Mouse (Mus musculus): Measurements from ENCODE around the gene Ephx4. TPM values are rescaled to one million over a fixed set of nuclear protein-coding genes. Genes with fewer than 3 reads are reported as not detected.

Gene Ephx4
- polyA plus RNA-seq, 1 experiment from 2014 or later, result 2.1 TPM

DNA sequence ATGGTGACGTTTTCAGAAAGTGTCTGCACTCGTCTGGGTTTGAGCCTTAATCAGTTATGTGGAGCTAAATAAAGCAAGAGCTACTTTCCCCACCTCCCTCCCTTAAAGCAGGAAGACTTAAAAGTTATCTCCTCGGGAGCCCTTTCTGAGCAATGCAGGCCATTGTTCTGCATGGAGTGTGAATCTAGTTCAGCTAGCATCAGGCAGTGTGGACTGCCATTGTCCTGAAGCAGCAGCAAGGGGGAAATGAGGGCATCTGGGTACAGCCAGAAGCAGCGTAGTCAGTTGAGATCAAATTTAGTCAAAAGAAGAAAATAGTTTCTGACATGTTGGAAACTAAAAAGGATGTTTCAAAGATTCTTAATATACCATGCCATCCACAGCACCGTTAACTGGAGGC is 64.0 kb downstream of the Ephx4 start:
- Histone ChIP-seq H3K36me3 (peaks cover 4% of the 10 kb centered on the region), H3K9me3 (no peaks in the 10 kb centered on the region), H3K27me3 (no peaks in the 10 kb centered on the region), H3K4me1 (no peaks in the 10 kb centered on the region), H3K4me2 (no peak overlapping the region), H3K27ac (no peak overlapping the region), H3K4me3 (no peak overlapping the region), H3K9ac (no peak overlapping the region)
- no peak for ATAC-seq (ENCODE audit: insufficient number of reproducible peaks, low FRiP score, low TSS enrichment, low read depth)
- 56% methylated on average over 5 of the region's 5 CpGs for WGBS

DNA sequence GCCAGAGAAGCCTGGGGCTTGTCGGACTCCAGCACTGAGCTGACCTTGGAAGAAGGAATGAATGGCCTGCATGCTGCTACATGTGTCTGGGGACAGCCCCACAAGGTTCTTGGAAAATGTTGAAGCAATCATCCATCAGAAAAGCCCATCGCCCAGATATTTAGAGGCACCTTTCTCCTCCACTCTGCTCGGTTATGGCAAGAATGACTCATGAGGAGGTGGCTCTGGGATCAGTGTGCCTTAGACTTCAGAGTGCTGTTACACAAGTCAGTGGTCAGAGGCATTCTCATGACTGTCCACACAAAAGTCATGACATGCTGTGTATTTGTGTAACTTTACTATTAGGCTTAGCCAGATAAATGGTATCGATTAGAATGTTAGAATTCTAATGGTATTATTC is 64.6 kb downstream of the Ephx4 start:
- WGBS, result 66% methylated on average over 4 of the region's 4 CpGs
- H3K9ac ChIP-seq, result no peak overlapping the region
- no peak overlapping the region for H3K4me2 ChIP-seq
- H3K9me3 ChIP-seq, result no peaks in the 10 kb centered on the region
- ATAC-seq (ENCODE audit: insufficient number of reproducible peaks, low FRiP score, low TSS enrichment, low read depth), result no peak
- no peak overlapping the region for H3K27ac ChIP-seq
- H3K27me3 ChIP-seq, result no peaks in the 10 kb centered on the region
- peaks cover 4% of the 10 kb centered on the region for H3K36me3 ChIP-seq
- no peak overlapping the region for H3K4me3 ChIP-seq
- no peaks in the 10 kb centered on the region for H3K4me1 ChIP-seq

DNA sequence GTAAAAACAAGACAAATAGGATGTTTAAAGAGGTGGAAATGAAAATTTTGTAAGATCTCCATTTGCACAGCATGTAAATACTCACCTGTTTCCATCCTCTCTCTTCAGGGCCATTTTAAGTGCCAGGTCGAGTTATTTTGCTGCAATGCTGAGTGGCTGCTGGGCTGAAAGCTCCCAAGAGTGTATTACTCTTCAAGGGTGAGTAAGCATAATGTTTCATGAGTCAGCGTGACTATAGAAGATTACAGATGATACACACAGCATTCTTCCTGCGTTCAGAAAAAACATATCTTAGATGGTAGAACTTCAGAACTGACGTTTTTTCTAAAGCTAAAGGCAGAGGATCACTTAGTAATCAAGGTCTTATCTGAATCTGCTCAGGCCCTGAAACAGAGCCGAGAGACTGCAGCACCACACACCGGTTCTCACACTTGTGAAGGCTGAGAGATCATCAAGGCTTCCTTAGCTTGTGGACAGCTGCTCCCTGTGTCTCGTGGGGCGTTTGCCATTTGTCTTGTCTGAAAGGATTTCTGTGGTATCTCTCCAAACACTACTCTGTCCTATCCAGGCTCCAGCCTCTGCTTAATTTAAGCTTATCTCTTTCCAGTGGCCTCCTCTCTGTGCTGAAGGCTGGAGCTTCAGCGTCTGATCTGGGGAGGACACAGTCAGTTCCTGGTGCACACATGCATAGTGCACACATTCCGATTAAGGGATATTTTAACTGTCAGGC is 68.2 kb downstream of the Ephx4 start:
- Histone ChIP-seq H3K27me3 (no peaks in the 10 kb centered on the region), H3K9ac (no peak overlapping the region), H3K4me1 (no peaks in the 10 kb centered on the region), H3K27ac (no peak overlapping the region), H3K9me3 (no peaks in the 10 kb centered on the region), H3K4me2 (no peak overlapping the region), H3K36me3 (peaks cover 14% of the 10 kb centered on the region), H3K4me3 (no peak overlapping the region)
- ATAC-seq (ENCODE audit: insufficient number of reproducible peaks, low FRiP score, low TSS enrichment, low read depth), result no peak
- 77% methylated on average over 10 of the region's 10 CpGs for WGBS

Other genes starting within 250 kb of the Ephx4 start
- 27.2 and 30.7 TPM in 2 replicates for gene Tgfbr3, start 113.1 kb upstream of the Ephx4 start, polyA plus RNA-seq (2015; fragmentation: Nextera tagmentation; extraction: Ambion mirVana)
- gene Brdt, start 71.6 kb upstream of the Ephx4 start, polyA plus RNA-seq (2015; fragmentation: Nextera tagmentation; extraction: Ambion mirVana), result 3.9 and 4.3 TPM in 2 replicates
- gene Lpcat2b, start 28.8 kb downstream of the Ephx4 start, polyA plus RNA-seq (2015; fragmentation: Nextera tagmentation; extraction: Ambion mirVana), result not detected in 2 replicates
- 3.4 and 4.2 TPM in 2 replicates for gene Btbd8, start 35.3 kb downstream of the Ephx4 start, polyA plus RNA-seq (2015; fragmentation: Nextera tagmentation; extraction: Ambion mirVana)
- 0.20 and 0.38 TPM in 2 replicates for gene Gm42669, start 104.9 kb downstream of the Ephx4 start, polyA plus RNA-seq (2015; fragmentation: Nextera tagmentation; extraction: Ambion mirVana)
- 0.03 and 0.10 TPM in 2 replicates for gene 1700028K03Rik, start 132.0 kb downstream of the Ephx4 start, polyA plus RNA-seq (2015; fragmentation: Nextera tagmentation; extraction: Ambion mirVana)
- gene Rpap2, start 194.6 kb downstream of the Ephx4 start, polyA plus RNA-seq (2015; fragmentation: Nextera tagmentation; extraction: Ambion mirVana), result 18.4 and 18.7 TPM in 2 replicates
- gene Glmn, start 195.2 kb downstream of the Ephx4 start, polyA plus RNA-seq (2015; fragmentation: Nextera tagmentation; extraction: Ambion mirVana), result 27.4 and 29.7 TPM in 2 replicates